Mouse (Mus musculus) ES-E14 (cell line): ENCODE results near the gene Dync1i1. TPM values are rescaled to one million over a fixed set of nuclear protein-coding genes. Genes with fewer than 3 reads are reported as not detected.
A peak's percentile ranks its signal among the peaks of the same experiment; 100 is the strongest.
"Not testable (repeated sequence)": the region's sequence is repeated elsewhere in the genome, so short reads cannot be mapped to it uniquely, and the experiment has no call there.

ENCODE experiments used
- DNase-seq: peaks from one replicate; pipeline ENCODE4 v3.0.0-alpha.2; 2013; ENCODE audit warnings: low read depth, low spot score
- H3K27ac ChIP-seq: 2 replicates; pipeline ENCODE4 v1.5.1; 2012; ENCODE audit warnings: low read depth, mild to moderate bottlenecking, low read length, moderate library complexity, mixed read lengths; ENCODE audit not compliant: poor library complexity, insufficient read depth, severe bottlenecking
- H3K36me3 ChIP-seq: 2 replicates; pipeline ENCODE4 v1.6.1; 2012; ENCODE audit warnings: mild to moderate bottlenecking, low read length, moderate library complexity, mixed read lengths; ENCODE audit not compliant: control insufficient read depth, poor library complexity, insufficient read depth, severe bottlenecking
- H3K4me1 ChIP-seq, 2 experiments: fragments of 150-350 bp in 1 of 2; sonication (generic) in 1 of 2; 2 replicates each; pipeline ENCODE4 v1.6.1; 2012; ENCODE audit warnings: low read length in 2 of 2, mild to moderate bottlenecking in 1 of 2, mixed read lengths in 1 of 2; ENCODE audit not compliant: control insufficient read depth in 2 of 2, insufficient read depth in 2 of 2, poor library complexity in 1 of 2
- H3K4me3 ChIP-seq, 2 experiments: fragments of 150-350 bp in 1 of 2; sonication (generic) in 1 of 2; 2 replicates each; pipeline ENCODE4 v1.5.1; 2012; ENCODE audit warnings: low read length in 2 of 2, low read depth in 1 of 2, mild to moderate bottlenecking in 1 of 2, mixed read lengths in 1 of 2; ENCODE audit not compliant: insufficient read depth in 1 of 2, poor library complexity in 1 of 2, severe bottlenecking in 1 of 2
- H3K9ac ChIP-seq: 2 replicates; pipeline ENCODE4 v1.6.1; 2012; ENCODE audit warnings: low read depth, mild to moderate bottlenecking, low read length, mixed read lengths; ENCODE audit not compliant: poor library complexity, insufficient read depth, severe bottlenecking
- H3K9me3 ChIP-seq: fragments of 150-350 bp; sonication (generic); 2 replicates; pipeline ENCODE4 v1.6.1; 2012; ENCODE audit warnings: low read depth, mild to moderate bottlenecking, low read length; ENCODE audit not compliant: control insufficient read depth, insufficient read depth
- CHD2 ChIP-seq: IDR thresholded peaks from 2 replicates; pipeline ENCODE4 v1.6.1; 2014; ENCODE audit warnings: mild to moderate bottlenecking, low read depth, low read length, inconsistent platforms
- HCFC1 ChIP-seq: IDR thresholded peaks from 2 replicates; pipeline ENCODE4 v1.6.1; 2012; ENCODE audit warnings: low read length, inconsistent platforms, borderline replicate concordance; ENCODE audit not compliant: insufficient read depth
- MAFK ChIP-seq: IDR thresholded peaks from 2 replicates; pipeline ENCODE4 v1.6.1; 2014; ENCODE audit warnings: mild to moderate bottlenecking, low read depth, low read length, inconsistent platforms; ENCODE audit not compliant: insufficient read depth
- ZC3H11A ChIP-seq: IDR thresholded peaks from 2 replicates; pipeline ENCODE4 v1.6.1; 2012; ENCODE audit warnings: low read depth, mild to moderate bottlenecking, inconsistent platforms, low read length, borderline replicate concordance
- ZNF384 ChIP-seq: IDR thresholded peaks from 2 replicates; pipeline ENCODE4 v1.6.1; 2012; ENCODE audit warnings: low read depth, low read length, inconsistent platforms
- in situ Hi-C, 2 experiments: fragments of 600-800 bp; cut with MboI; formaldehyde crosslinking; loops; one replicate each; pipeline ENCODE4 v1.15.1; 2025; ENCODE audit warnings: low sequenced_read_pairs in 2 of 2, inconsistent platforms in 1 of 2; ENCODE audit not compliant: unreplicated experiment in 2 of 2
- total RNA-seq: library from RNA; depleted of rRNA; stranded (reverse); fragments of 300-350 nt; gene quantifications from 2 replicates; pipeline ENCODE4 v1.2.3, GENCODE M21; 2012; rRNA removed

Gene Dync1i1
- total RNA-seq = 0.53 and 0.71 TPM in 2 replicates

DNA sequence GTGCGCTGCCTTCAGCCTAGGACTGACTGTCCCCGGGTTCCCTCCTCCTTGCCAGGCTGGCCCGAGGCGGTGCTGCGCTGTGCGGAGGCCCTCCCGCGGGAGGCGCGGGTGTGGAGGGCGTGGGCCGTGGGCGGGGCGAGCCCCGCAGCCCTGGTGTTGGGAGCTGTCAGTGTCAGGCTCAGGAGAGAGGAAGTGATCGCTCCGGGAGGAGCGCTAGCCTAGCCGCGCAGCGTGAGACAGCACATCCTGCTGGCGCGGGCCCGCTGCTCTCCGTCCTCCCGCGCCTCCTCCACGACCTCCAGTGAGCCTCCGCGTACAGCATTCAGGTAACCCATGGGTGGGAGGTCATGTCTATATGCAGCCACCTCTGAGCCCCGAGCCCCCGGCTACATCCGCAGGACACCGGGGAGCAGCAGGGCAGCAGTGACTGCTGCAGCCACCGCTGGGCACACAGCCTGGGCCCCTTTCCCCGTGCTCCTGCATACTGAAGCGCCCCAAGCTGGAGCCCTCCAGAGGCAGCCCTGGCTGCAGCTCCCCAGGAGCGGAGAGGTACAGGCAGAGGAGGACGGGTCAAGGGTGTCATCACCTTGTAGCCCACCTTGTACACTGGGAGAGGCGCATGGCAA lies at the start of gene Dync1i1:
Dync1i1 (plus strand) TSS at position 29 of the 626 bp plus-strand sequence.
- in situ Hi-C loops = loop anchor here in 1 of 2 experiments (10.0 kb wide), 1 partner anchor 1149 kb away; no protein-coding TSS in a partner anchor
- TF ChIP-seq HCFC1 (no peak), CHD2 (no peak), MAFK (no peak), ZC3H11A (no peak), ZNF384 (no peak)
- Histone ChIP-seq H3K36me3 (no peaks in the 10 kb centered on the region), H3K27ac (no peak within 1 kb of the TSS), H3K4me3 (peak within 1 kb of the TSS; percentile 63 to 67), H3K9ac (no peak within 1 kb of the TSS), H3K4me1 (0 out of 4 replicates have a peak, but pooled peaks cover 0 to 2% of the 10 kb centered on the region in 2 experiments), H3K9me3 (no peaks in the 10 kb centered on the region)
- no peak for DNase-seq

GRCm38 (mm10) chr6:5679738-5680137 lies 45.7 kb upstream of the Dync1i1 start:
- no peaks in the 10 kb centered on the region for H3K4me1 ChIP-seq
- DNase-seq = no peak
- no peaks in the 10 kb centered on the region for H3K9me3 ChIP-seq
- TF ChIP-seq HCFC1 (no peak), CHD2 (no peak), MAFK (no peak), ZNF384 (no peak), ZC3H11A (no peak)
- in situ Hi-C loops = no loop called here
- H3K4me3 ChIP-seq = no peak overlapping the region
- no peak overlapping the region for H3K27ac ChIP-seq
- H3K9ac ChIP-seq = no peak overlapping the region
- no peaks in the 10 kb centered on the region for H3K36me3 ChIP-seq

DNA sequence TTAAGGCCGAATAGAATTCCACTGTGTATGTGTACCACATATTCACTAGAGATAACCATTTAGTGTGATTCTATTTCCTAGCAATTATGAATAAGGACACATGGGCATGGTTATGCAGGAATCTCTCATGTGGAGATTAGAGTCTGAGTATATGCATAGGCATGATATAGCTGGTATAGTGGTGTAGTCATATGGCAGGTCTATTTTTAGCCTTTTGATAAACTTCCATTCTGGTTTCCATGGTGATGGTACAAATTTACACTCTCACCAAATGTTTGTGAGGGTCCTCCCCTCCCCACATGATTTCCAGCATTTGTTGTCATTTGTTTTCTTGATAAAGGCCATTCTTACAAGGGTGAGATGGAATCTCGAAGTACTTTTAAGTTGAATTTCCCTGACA lies 23.6 kb upstream of the Dync1i1 start:
- in situ Hi-C loops = no loop called here
- Histone ChIP-seq H3K27ac (no peak overlapping the region), H3K9me3 (no peaks in the 10 kb centered on the region), H3K4me1 (no peaks in the 10 kb centered on the region), H3K36me3 (no peaks in the 10 kb centered on the region), H3K4me3 (no peak overlapping the region), H3K9ac (no peak overlapping the region)
- no peak for TF ChIP-seq CHD2
- TF ChIP-seq MAFK = no peak
- no peak for TF ChIP-seq HCFC1
- TF ChIP-seq ZNF384 = no peak
- TF ChIP-seq ZC3H11A = no peak
- no peak for DNase-seq

DNA sequence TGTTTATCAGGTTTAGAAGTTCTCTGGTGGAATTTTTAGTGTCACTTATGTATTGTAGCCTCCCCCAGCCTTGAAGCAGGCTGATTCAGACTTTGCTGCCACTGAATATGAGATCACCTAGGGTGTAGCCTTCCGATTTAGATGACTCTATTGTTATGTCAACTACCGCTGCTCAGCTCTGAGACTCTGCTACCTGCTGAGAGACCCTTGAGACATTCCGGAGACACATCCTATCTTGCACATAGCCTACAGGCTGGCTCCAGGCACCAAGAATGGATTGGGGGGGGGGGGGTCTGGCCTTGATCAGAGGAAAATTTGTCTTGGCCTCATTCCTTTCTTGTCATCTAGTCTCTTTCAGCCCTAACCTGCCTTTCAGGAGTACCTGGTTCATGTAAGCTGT lies 17.5 kb upstream of the Dync1i1 start:
- DNase-seq = peak; percentile 74
- in situ Hi-C loops = not testable (repeated sequence)

DNA sequence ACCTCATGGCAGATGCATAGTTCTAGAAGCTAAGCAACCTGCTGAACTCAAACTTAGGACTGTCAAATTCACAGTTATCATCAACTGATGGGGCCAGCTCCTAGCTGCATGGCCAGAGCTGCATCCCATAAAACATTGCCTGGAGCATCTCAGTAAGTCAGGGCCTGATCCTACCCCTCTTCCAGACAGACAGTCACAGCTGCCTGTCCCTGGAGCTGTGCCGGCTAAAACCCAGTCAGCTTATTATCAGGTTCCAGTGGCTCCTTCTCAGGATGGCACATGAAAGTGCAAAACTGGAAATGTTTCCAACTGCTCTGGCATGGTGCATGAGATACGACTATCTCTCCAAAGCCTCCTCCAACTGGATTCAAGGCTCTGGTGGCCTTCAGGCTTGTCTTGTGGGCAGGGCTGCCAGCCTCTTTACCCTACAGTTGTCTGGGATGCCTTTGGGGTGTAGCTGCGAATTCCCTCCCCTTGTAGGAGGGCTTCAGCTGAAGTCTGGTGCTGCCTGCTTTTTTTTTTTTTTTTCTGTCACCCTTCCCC lies 15.3 kb upstream of the Dync1i1 start:
- DNase-seq = no peak
- Histone ChIP-seq H3K4me3 (no peak overlapping the region), H3K9ac (no peak overlapping the region), H3K27ac (no peak overlapping the region), H3K36me3 (no peaks in the 10 kb centered on the region), H3K9me3 (no peaks in the 10 kb centered on the region), H3K4me1 (peaks cover 3 to 4% of the 10 kb centered on the region in 2 experiments; a peak in 3 of 4 replicates)
- TF ChIP-seq CHD2 = no peak
- no peak for TF ChIP-seq HCFC1
- TF ChIP-seq ZNF384 = no peak
- TF ChIP-seq ZC3H11A = no peak
- TF ChIP-seq MAFK = no peak
- in situ Hi-C loops = no loop called here

More for the DNA sequence above, 17.5 kb upstream of the Dync1i1 start:
- not testable (repeated sequence) for H3K9me3 ChIP-seq, H3K36me3 ChIP-seq, H3K4me1 ChIP-seq, H3K4me3 ChIP-seq, H3K27ac ChIP-seq, H3K9ac ChIP-seq
